Mouse (Mus musculus) embryonic facial prominence, embryonic 12.5 days (tissue): ENCODE measurements at regions not wholly inside any gene's neighbourhood (a gene's known extent, or its start where the extent isn't known, plus 50 kb on each side); places are given as distances from the start of the nearest gene placed in this dataset.

Experiments used
- ATAC-seq: fragments of 200-750 bp; cut with Nextera tagmentation; 2 replicates; pipeline ENCODE4 v1.8.0; 2017; ENCODE audit not compliant: insufficient number of reproducible peaks, insufficient read depth, low FRiP score, low TSS enrichment
- H3K27ac ChIP-seq: fragments of 300-500 bp; sonication (generic); 2 replicates; pipeline ENCODE4 v1.5.1; 2016; ENCODE audit warnings: mild to moderate bottlenecking
- H3K27me3 ChIP-seq: fragments of 300-500 bp; sonication (generic); 2 replicates; pipeline ENCODE4 v1.6.1; 2016; ENCODE audit warnings: mild to moderate bottlenecking, moderate library complexity
- H3K36me3 ChIP-seq: fragments of 300-500 bp; sonication (generic); 2 replicates; pipeline ENCODE4 v1.6.1; 2016; ENCODE audit warnings: mild to moderate bottlenecking
- H3K4me1 ChIP-seq: fragments of 300-500 bp; sonication (generic); 2 replicates; pipeline ENCODE4 v1.6.1; 2016
- H3K4me2 ChIP-seq: fragments of 300-500 bp; sonication (generic); replicated peaks from 2 replicates; pipeline ENCODE4 v1.6.1; 2016; ENCODE audit warnings: mild to moderate bottlenecking, moderate library complexity
- H3K4me3 ChIP-seq: fragments of 300-500 bp; sonication (generic); 2 replicates; pipeline ENCODE4 v1.5.1; 2016; ENCODE audit warnings: mild to moderate bottlenecking
- H3K9ac ChIP-seq: fragments of 300-500 bp; sonication (generic); 2 replicates; pipeline ENCODE4 v1.6.1; 2016; ENCODE audit warnings: mild to moderate bottlenecking, moderate library complexity
- H3K9me3 ChIP-seq: fragments of 300-500 bp; sonication (generic); 2 replicates; pipeline ENCODE4 v1.6.1; 2016; ENCODE audit warnings: mild to moderate bottlenecking, moderate library complexity
- WGBS: fragments of 180-500 bp; shearing (Covaris S2); methylation state at CpG from one replicate; pipeline ENCODE4 v1.1.7; 2016; 5-methylcytosine and 5-hydroxymethylcytosine counted together

DNA sequence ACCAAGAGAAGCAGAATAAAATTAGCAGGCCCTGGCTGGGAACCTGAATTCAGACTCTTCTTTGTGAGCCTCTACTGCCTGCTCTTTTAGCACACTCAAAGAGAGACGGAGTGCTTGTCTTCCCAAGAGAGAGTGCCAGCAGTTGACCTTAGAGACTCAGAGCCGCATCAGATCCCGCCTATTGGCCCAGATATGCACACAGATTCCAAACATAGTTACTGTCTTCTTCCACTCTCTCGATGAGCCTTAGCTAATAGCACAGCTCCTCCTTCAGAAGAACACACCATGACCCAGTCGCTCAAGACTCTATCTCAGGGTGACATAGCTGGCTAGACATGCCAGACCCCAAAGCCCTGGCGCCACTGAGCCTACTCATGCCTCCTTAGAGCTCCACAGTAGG, 139.8 kb downstream of the Fgf18 start:
- no peak for ATAC-seq
- Histone ChIP-seq H3K4me2 (no peak overlapping the region), H3K4me1 (peaks cover 6% of the 10 kb centered on the region), H3K9ac (no peak overlapping the region), H3K9me3 (no peaks in the 10 kb centered on the region), H3K27ac (no peak overlapping the region), H3K27me3 (no peaks in the 10 kb centered on the region), H3K4me3 (no peak overlapping the region), H3K36me3 (no peaks in the 10 kb centered on the region)
- 85% methylated on average over 6 of the region's 6 CpGs for WGBS

DNA sequence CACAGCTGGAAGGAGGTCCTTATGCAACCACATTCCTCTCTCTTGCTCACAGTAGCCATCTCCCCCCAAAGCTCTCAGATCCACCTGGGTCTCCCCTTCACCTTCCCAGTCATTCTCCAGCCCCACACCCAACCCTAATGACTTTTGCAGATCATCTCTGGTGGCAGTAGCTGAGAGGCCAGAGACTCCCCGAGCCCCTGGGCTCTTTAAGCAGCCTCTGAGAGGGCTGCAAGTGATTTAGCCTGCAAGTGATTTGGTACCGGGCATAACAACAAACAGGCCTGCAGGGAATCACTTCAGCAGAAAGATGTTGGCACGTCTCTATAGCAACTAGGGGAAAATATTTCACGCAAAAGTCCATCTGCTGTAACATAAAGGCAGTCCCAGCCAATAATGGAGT, 142.0 kb downstream of the Fgf18 start:
- H3K36me3 ChIP-seq: no peaks in the 10 kb centered on the region
- H3K27ac ChIP-seq: no peak overlapping the region
- H3K4me1 ChIP-seq: peaks cover 6% of the 10 kb centered on the region
- no peak for ATAC-seq
- H3K9ac ChIP-seq: no peak overlapping the region
- no peaks in the 10 kb centered on the region for H3K9me3 ChIP-seq
- no peak overlapping the region for H3K4me3 ChIP-seq
- H3K4me2 ChIP-seq: no peak overlapping the region
- H3K27me3 ChIP-seq: no peaks in the 10 kb centered on the region
- WGBS: 18% methylated on average over 4 of the region's 4 CpGs

DNA sequence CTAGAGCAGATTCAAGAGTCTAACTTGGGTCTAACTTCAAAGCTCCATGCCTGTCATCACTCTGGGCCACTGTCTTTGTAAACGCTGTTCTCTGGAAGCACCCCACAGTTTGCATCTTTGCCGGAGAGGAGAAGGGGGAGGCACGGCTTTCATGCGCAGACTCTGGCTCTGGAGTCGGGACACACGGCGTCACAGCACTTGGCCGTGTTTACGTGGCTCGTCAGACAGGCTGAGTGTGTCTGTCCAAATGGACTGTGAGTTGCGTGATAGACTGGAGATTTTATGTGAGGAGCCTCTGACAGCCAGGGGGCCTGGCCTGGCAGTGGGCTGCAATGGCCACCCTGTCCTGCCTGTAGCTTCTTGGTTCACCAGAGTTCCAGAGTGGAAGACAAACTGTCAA, 142.6 kb downstream of the Fgf18 start:
- Histone ChIP-seq H3K4me2 (no peak overlapping the region), H3K4me3 (no peak overlapping the region), H3K9ac (no peak overlapping the region), H3K27me3 (no peaks in the 10 kb centered on the region), H3K36me3 (no peaks in the 10 kb centered on the region), H3K27ac (no peak overlapping the region), H3K4me1 (peaks cover 6% of the 10 kb centered on the region), H3K9me3 (no peaks in the 10 kb centered on the region)
- 82% methylated on average over 11 of the region's 11 CpGs for WGBS
- no peak for ATAC-seq

DNA sequence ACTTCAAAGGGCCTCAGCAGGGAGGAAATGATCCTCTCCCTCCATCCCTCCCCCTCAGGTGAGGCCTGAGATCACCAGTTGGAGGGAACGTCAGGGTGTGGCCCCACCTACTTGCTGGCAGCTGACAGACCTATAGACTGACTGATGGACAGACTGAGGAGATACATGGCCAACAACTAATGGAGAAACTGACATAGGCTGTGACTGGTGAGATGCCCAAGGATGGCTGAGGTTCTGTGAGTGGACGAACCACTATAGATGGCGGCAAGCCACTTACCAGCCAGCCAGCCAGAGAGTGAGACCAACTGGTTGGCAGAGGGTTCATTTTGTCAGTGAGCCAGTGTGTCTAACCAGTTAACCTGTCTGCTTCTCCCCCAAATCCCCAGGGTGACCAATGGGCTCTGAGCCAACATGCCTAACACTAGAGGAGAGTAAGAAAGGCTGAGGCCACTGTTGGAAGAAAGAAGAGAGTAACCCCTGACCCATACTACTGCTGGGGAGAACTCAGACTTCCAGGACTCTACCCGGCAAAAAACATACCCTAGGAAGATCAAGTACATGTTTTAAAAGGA, 147.4 kb downstream of the Fgf18 start:
- H3K4me2 ChIP-seq: no peak overlapping the region
- H3K27ac ChIP-seq: no peak overlapping the region
- H3K27me3 ChIP-seq: no peaks in the 10 kb centered on the region
- H3K9me3 ChIP-seq: no peaks in the 10 kb centered on the region
- no peaks in the 10 kb centered on the region for H3K4me1 ChIP-seq
- H3K4me3 ChIP-seq: no peak overlapping the region
- no peak overlapping the region for H3K9ac ChIP-seq
- 80% methylated on average over 4 of the region's 4 CpGs for WGBS
- no peaks in the 10 kb centered on the region for H3K36me3 ChIP-seq
- ATAC-seq: no peak

DNA sequence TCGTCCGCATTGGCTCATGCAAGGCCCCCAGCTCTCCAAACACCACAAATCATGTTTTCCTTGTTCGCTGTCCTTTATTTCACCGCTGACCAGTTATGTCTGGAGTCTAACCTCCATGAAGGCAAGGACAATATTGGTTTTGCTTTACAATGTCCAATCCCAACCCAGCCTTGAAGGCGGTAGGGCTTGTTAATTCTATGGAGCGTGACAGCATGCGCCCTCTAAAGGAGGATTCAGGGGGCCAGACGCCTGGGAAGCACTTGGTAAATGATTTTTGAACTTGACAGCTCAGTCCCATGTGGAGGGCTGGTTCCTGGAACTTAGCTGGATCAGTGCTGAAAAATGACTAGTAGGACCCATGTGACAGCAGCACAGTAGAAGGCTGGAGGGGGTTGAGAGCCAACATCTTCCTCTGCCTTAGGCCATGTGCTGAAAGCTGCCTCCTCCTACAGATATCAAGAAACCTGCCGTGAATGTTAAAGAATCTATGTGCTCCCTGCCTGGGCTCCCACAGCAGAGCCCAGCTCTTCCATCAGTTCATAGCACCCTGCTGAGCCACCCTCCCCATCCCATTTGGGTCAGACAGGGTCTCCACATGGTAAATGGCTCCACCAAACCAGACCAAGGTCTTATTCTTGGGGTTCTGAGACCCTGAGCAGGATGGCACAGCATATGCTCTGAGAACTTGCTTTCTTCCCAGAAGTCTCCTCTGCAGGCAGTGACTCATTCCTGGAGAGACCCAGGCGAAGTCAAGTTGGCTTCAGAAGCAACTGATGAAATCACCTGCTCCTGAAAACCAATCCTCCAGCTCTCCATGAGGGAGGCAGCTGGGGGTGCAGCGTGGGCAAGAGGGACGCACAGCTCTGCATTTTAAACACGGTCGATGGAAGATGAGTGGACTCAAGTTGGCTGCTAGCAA, 148.3 kb downstream of the Fgf18 start:
- Histone ChIP-seq H3K27me3 (no peaks in the 10 kb centered on the region), H3K4me2 (no peak overlapping the region), H3K9ac (no peak overlapping the region), H3K27ac (no peak overlapping the region), H3K9me3 (no peaks in the 10 kb centered on the region), H3K36me3 (no peaks in the 10 kb centered on the region), H3K4me3 (no peak overlapping the region), H3K4me1 (no peaks in the 10 kb centered on the region)
- ATAC-seq: no peak
- 82% methylated on average over 14 of the region's 14 CpGs for WGBS

DNA sequence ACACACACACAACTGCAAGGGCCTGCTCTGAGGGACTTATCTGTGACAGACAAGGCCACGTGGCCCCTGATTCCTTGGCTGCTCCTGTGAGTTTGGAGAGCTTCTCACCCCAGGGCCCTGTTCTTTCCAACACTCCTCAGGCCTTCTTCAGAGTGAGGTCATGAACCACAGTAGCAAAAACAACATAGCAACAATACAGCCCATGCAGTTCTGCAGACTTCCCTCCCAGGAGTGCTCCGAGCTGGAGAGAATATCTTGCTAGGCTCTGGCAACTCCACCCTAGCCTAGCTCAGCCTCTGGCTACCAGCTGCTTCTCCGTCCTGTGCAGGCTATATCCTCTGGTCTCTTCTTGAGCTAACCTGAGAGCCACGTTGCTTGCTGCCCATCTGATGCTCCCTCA, 152.8 kb downstream of the Fgf18 start:
- H3K4me3 ChIP-seq: no peak overlapping the region
- H3K4me2 ChIP-seq: no peak overlapping the region
- no peaks in the 10 kb centered on the region for H3K36me3 ChIP-seq
- H3K27ac ChIP-seq: no peak overlapping the region
- WGBS: 72% methylated on average over 4 of the region's 4 CpGs
- no peaks in the 10 kb centered on the region for H3K27me3 ChIP-seq
- no peak for ATAC-seq
- no peak overlapping the region for H3K9ac ChIP-seq
- no peaks in the 10 kb centered on the region for H3K9me3 ChIP-seq
- no peaks in the 10 kb centered on the region for H3K4me1 ChIP-seq

DNA sequence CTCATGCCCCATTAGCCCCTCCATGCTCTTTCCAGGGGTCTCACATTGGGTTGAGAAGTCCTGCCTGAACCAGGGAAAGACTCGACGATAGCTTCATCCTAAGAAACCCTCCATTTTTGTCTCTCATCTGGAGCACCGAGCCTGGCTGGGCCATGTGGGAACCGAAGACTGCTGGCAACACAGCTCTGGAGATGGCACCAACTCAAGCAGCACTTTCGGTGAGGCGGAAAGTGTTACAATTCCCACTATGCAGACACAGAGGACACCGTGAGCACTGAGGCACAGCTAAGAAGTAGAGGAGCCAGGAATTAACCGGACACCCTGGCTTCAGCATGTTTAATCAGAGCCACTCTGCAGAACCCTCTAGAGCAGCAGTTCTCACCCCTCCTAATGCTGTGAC, 153.8 kb downstream of the Fgf18 start:
- no peaks in the 10 kb centered on the region for H3K36me3 ChIP-seq
- no peak overlapping the region for H3K9ac ChIP-seq
- no peak overlapping the region for H3K4me3 ChIP-seq
- no peaks in the 10 kb centered on the region for H3K4me1 ChIP-seq
- H3K27me3 ChIP-seq: no peaks in the 10 kb centered on the region
- no peak overlapping the region for H3K27ac ChIP-seq
- no peak overlapping the region for H3K4me2 ChIP-seq
- WGBS: 86% methylated on average over 8 of the region's 8 CpGs
- ATAC-seq: no peak
- H3K9me3 ChIP-seq: no peaks in the 10 kb centered on the region

DNA sequence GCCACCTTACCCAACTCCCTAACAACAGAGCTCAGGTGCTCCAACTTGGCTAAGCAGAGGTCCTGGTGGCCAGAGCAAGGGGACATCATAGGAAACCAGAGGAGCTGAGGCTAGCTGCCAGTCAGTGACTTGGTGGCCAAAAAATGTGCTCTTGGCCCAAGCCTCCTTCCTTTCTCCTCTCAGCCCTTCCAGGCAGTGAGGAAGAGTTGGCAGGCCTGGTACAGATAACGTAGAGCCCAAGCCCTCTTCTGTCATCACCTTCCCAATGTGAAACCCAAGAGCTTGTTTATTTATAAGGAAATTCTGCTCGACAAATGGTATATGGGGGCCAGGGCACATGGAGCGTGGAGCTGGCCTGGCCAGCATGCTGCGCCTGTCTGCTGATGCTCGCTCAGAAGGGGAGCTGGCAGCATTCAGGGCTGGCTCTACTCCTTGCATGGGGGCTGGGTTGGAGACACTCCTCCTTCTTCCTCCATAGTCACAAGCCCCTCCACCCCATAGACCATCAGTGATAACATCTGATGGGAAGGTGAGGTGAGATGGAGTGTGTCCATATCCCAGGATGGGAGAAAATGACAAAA, 156.1 kb downstream of the Fgf18 start:
- H3K27me3 ChIP-seq: no peaks in the 10 kb centered on the region
- no peaks in the 10 kb centered on the region for H3K36me3 ChIP-seq
- no peak for ATAC-seq
- no peak overlapping the region for H3K4me2 ChIP-seq
- no peak overlapping the region for H3K27ac ChIP-seq
- 74% methylated on average over 5 of the region's 5 CpGs for WGBS
- H3K9ac ChIP-seq: no peak overlapping the region
- H3K4me1 ChIP-seq: no peaks in the 10 kb centered on the region
- no peak overlapping the region for H3K4me3 ChIP-seq
- no peaks in the 10 kb centered on the region for H3K9me3 ChIP-seq

DNA sequence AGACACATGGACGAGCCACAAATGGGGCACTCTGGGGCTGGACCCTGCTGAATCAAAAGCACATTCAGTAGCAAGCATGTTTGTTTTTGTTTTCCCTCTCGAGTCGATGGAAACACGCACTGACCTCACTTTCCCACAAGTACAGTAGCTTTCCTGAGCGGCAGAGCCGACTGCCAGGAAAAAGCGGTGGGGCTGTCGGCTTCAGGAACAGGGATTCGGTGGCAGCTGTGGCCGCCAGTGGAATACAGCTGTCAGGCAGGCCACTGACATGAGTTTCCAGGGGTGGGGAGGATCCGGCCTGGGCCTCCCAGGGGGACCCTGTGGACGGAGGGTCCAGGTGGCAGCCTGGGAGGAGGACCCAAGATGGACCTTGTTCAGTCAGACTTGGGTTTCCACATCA, 157.0 kb downstream of the Fgf18 start:
- no peaks in the 10 kb centered on the region for H3K9me3 ChIP-seq
- H3K4me3 ChIP-seq: no peak overlapping the region
- no peak overlapping the region for H3K27ac ChIP-seq
- no peaks in the 10 kb centered on the region for H3K36me3 ChIP-seq
- no peak overlapping the region for H3K4me2 ChIP-seq
- no peaks in the 10 kb centered on the region for H3K27me3 ChIP-seq
- H3K4me1 ChIP-seq: no peaks in the 10 kb centered on the region
- H3K9ac ChIP-seq: no peak overlapping the region
- ATAC-seq: no peak
- 75% methylated on average over 12 of the region's 12 CpGs for WGBS

DNA sequence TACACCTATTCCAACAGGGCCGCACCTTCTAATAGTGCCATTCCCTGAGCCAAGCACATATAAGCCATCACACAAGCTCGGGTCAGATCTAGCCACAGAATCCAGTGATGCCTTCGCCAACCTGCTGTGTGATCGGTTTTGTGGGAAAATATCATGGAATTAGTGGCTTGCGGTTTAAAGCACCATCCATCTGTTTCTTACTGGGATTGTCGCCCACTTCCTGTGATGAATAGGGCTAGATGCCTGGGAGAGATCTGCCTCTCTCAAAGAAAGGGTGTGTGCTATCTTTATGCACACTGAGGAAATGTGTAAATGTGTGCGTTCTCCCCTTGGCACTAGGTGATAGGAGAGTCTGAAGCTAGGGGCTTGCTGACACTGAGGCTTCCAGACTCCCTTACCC, 154.5 kb upstream of the Smim23 start:
- Histone ChIP-seq H3K4me3 (no peak overlapping the region), H3K27ac (no peak overlapping the region), H3K9ac (no peak overlapping the region), H3K4me1 (0 out of 2 replicates have a peak, but pooled peaks cover 3% of the 10 kb centered on the region), H3K4me2 (no peak overlapping the region), H3K9me3 (no peaks in the 10 kb centered on the region), H3K36me3 (no peaks in the 10 kb centered on the region), H3K27me3 (0 out of 2 replicates have a peak, but pooled peaks cover 3% of the 10 kb centered on the region)
- 90% methylated on average over 7 of the region's 7 CpGs for WGBS
- no peak for ATAC-seq

DNA sequence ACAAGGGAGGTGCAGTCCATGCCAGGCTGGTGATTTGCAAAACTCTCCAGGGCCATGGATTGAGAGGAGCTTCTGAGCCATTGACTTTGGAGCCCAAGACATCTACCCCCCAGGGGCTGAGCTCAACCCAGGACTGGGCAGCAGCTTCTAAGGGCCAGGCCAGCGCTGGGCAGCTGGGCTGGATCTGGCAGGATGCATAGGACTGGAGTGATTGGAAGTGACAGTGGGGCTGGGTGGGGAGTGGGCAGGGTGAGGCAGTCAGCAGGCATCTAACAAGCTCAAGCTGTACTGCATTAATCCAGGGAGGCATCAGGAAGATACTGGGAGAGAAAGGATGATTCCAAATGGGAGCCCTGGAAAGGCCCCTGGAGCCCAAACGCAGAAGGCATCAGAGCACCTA, 152.2 kb upstream of the Smim23 start:
- Histone ChIP-seq H3K36me3 (no peaks in the 10 kb centered on the region), H3K27ac (no peak overlapping the region), H3K27me3 (0 out of 2 replicates have a peak, but pooled peaks cover 3% of the 10 kb centered on the region), H3K9me3 (no peaks in the 10 kb centered on the region), H3K4me2 (no peak overlapping the region), H3K4me3 (no peak overlapping the region), H3K4me1 (0 out of 2 replicates have a peak, but pooled peaks cover 8% of the 10 kb centered on the region), H3K9ac (no peak overlapping the region)
- ATAC-seq: no peak
- WGBS: 76% methylated on average over 2 of the region's 2 CpGs

DNA sequence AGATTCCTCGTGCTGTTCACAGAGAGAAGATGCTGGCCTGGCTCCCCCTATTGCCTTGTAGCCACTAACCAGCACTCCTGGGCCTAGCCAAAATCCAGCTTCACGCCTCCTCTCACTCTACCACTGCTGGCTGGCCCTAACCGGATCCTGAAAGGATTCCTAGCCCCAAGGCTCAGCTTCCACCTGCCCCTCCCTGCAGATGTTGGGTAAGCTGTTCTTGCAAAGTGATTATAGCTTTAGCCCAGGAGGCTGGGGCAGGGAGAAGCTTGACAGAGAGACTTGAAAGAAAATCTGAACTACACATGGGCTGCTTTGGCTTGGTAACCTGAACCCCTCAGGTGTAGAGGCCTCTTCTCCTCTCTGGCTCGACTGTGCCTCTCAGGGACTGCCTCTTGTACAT, 149.0 kb upstream of the Smim23 start:
- WGBS: 43% methylated on average over 4 of the region's 4 CpGs
- Histone ChIP-seq H3K9ac (no peak overlapping the region), H3K4me1 (0 out of 2 replicates have a peak, but pooled peaks cover 8% of the 10 kb centered on the region), H3K4me3 (no peak overlapping the region), H3K36me3 (no peaks in the 10 kb centered on the region), H3K4me2 (no peak overlapping the region), H3K27ac (no peak overlapping the region; the same call in 1 of the 2 replicates), H3K27me3 (0 out of 2 replicates have a peak, but pooled peaks cover 6% of the 10 kb centered on the region), H3K9me3 (no peaks in the 10 kb centered on the region)
- peak; percentile 17; the same call in 1 of the 2 replicates for ATAC-seq
